Mouse (Mus musculus): ENCODE measurements at regions not wholly inside any gene's neighbourhood (a gene's known extent, or its start where the extent isn't known, plus 50 kb on each side); places are given as distances from the start of the nearest gene placed in this dataset.
A peak's percentile ranks its signal among the peaks of the same experiment; 100 is the strongest.

DNA sequence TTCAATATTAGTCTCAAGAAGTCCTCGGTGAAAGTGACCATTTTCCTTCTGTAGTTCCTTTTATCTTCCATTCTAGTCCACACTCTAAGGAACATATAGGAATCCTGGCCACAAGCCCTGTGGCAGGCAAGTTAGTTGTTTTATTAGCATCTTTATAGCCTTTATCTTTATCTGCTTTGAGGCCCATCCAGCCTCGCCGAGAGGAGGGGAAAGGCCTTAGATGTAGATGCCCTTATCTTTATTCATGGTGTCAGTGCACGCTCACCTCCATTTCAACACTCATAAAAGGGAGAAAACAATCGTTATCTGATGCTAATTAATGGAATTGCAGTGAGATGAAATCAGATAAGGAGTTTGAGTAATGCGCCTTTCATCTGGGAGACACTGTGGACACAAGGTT is 65.1 kb downstream of the Zfand5 start:
- no peak for DNase-seq (ENCODE audit: low read depth, low spot score)

DNA sequence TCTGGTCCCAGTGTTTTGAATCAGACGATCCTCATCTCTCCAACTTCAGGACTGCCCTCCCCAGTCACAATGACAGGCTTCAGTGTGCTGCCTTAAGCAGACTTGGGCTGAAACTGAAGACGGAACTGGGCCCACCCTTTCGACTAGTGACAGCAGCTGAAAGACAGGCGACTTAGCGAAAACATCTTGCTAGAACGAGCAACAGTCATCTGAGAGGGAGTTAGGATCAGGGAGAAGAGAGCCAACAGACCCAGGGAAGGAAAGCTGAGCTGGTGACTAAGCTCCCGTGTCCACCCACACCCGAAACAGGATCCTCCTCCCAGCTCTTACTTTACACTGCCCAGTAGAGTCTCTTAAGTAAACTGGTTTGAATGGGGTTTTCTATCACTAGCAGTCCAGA is 68.5 kb downstream of the Zfand5 start:
- DNase-seq (ENCODE audit: low read depth, low spot score) = peak; percentile 46

Measured in 3T3-L1 (cell line).